Mouse (Mus musculus) adrenal gland, adult (tissue): ENCODE results near the gene Olfr195.

ENCODE experiments used
- DNase-seq, 2 experiments: peaks; one replicate each; pipeline ENCODE4 v3.0.0; 2022 to 2023; ENCODE audit warnings: low spot score in 1 of 2; ENCODE audit not compliant: inconsistent age in 2 of 2

Olfr195 gene

DNA sequence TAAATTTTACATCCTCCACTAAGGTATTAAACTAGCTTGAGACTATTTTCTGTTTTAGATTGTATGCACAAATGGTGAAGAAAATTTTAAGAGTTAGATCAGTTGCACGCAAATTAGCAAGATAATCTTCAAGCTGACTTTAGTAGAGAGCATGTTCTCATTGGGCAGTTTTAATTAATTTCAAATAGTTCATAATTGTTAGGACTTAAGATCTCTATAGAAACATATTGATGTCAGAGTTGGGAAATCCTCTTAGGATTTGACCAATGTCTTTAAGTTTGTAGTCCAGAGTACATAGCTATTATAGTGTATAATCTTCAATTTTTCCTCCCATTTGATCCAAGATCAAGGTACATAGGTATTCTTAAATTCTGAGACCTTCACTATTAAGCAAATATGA lies at the start of gene Olfr195:
Gene Olfr195, plus strand, starts transcription at position 301 of the 400 bp plus-strand sequence.
- DNase-seq: no peak

DNA sequence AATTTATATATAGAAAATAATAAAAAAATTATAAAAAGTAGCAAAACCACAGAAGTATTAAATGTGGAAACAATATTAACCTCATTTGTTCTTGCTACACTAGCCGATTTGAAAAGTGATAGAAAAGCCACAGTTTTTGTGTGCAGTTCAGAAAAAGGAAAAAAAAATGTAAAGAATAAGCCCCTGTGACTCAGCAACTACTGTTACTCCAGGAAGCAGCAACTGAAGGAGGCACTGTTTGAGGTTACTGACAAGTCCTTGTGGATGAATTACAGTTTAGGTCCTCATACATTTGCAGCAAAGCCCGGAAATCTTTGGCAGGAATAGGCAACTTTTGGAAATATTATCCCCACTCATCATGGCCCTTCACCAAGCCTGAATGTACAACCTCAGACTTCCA lies 41.5 kb upstream of the Olfr195 start:
- no peak for DNase-seq

DNA sequence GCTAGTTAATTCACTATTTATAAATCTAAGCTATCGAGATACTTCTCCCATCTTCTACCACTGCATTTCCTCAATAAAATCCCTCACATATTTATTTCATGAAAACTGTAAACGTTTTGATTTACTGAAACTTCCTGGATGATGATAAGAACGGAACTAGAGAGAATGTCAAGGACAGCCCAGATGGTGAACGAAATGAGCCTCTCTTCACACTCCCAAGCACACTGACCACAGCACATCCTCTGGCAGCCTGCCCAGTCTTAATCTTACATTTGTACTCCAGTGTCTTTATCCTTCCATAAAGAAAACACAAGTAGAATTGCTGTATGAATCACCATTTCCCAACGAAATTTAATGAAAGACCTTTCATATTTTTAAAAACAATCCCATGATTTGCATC lies 38.3 kb upstream of the Olfr195 start:
- peak; percentile 24 to 66 for DNase-seq

DNA sequence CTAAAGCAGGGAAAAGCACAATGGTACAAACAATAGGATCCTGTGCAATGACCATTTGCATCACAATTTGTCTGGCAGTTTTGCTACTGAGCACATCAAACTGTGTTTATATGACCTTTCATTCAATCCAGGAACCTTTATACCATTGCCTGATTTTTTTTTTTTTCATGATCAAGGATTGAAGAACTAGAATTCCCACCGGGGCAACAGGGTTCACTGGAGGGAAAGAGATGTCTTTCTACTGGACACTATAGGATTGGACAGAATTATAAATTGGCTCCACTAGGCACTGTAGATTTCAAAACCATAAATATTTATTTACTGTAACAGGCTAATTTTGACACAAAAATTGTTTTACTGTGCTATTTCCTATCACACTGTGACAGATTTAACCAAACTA lies 35.1 kb upstream of the Olfr195 start, which contains the start of gene Olfr193:
Gene Olfr193, minus strand, starts transcription at position 101 of the 400 bp plus-strand sequence.
- no peak for DNase-seq

DNA sequence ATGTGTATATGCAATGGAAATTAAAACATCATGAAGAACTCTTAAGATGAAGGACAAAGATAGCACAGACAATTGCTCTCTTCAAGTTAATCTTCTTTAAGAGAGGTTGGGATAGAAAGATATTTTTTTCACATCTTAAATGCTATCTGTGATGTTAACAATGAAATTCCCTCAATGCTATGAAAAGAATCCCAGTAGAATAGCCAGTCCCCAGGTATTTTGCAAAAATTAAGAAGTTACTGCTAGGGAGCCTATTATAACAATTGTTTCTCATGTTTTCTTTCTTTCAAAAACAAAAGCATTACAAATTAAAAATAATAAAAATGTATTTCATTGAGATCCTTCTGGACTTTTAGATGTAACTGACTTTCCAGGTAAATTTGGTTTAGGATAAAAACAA lies 25.9 kb upstream of the Olfr195 start, which contains the start of gene Olfr194:
Gene Olfr194, minus strand, starts transcription at position 101 of the 400 bp plus-strand sequence.
- no peak for DNase-seq

DNA sequence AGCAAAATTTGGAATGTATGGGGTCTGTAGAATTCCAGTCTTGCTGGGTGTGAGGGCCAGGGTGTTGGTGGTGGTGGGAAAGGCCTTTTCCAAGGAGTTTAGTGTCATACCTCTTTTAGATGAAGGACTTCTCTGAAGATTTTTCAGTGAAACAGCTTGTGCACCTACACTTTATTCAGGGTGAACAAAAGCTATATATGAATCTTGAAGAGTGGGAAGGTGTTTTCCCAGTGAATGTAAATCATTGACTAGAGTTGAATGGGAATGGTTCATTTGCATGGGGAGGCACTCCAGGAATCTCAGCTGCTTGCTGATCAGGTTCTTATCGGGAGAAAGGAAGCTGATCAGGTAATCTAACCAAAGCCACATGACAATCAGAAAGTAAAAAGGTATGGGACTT lies 16.1 kb upstream of the Olfr195 start:
- no peak for DNase-seq

DNA sequence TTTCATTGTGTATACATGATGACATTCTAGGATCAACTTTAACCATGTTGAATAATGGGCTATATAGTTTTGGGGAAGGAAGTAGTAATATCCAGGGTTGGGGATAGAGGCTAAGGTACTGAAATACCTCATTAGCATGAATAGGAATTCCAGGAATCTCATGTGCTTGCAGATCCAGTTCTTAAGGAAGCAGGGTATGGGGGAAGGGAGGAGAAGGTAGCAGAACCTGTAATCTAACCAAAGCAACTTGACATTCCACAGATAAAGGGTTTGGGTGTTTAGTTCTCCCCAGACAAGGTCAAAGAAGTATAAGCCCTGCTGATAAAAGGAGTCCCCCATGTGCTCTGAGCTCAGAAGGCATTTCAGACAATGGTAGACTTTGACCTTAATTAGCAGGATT lies 5.7 kb upstream of the Olfr195 start:
- DNase-seq: no peak

DNA sequence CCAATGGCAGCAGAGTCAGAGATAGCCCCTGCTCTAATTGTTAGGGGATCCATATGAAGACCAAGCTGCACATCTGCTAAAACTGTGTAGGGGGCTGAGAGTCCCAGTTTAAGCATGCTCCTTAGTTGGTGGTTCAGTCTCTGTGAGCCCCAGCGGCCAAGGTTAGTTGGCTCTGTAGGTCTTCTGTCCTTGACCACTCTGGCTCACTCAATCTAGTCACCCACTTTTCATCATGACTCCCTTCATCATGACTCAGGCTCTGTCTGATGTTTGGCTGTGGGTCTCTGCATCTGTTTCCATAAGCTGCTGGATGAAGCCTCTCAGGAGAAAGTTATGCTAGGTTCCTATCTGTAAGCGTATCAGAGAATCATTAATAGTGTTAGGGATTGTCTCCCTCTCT lies 5.2 kb downstream of the Olfr195 start:
- DNase-seq: peak in 1 of 2 experiments; percentile 56

DNA sequence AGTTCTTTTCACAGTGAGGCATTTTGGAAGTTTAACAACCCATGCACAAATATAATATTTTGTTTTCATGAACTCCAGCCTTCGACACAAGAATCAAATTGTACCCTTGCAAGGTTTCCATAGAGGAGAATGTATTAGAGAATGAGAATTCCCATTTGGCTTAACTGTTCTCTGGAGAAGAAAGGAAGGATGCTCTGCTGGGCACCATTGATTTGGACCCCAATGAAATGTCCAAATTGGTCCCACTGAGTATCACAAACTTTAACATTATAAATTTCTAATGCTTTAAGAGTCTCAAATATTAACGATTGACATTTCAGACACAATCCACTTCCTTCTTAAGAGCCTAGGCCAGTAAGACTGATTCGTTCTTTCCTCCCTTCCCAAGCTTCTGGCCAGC lies 23.5 kb downstream of the Olfr195 start, which contains the start of gene Olfr196:
Gene Olfr196, minus strand, starts transcription at position 101 of the 400 bp plus-strand sequence.
- DNase-seq: no peak
